Mouse (Mus musculus) frontal cortex, adult 2 months (tissue): Measurements from ENCODE around the gene Ypel2. TPM values are rescaled to one million over a fixed set of nuclear protein-coding genes. Genes with fewer than 3 reads are reported as not detected.

Experiments used
- DNase-seq, 2 experiments: peaks; one replicate each; pipeline ENCODE4 v3.0.0; 2022; ENCODE audit warnings: low spot score in 1 of 2; ENCODE audit errors: extremely low spot score in 1 of 2
- polyA plus RNA-seq: library from polyadenylated mRNA; depleted of rRNA; stranded (reverse); fragments of >200 nt; gene quantifications from 2 replicates; pipeline ENCODE4 v1.2.3, GENCODE M21; 2012

Ypel2 gene
- polyA plus RNA-seq, 1 experiment: 34.9 TPM

- no peak for DNase-seq
These were observed 30.5 kb downstream of the Ypel2 start for GRCm38 (mm10) chr11:86963027-86963426.

GRCm38 (mm10) chr11:86962362-86962761 is 31.1 kb downstream of the Ypel2 start:
- no peak for DNase-seq

- DNase-seq: no peak
These were observed 31.8 kb downstream of the Ypel2 start for GRCm38 (mm10) chr11:86961510-86962303.

DNA sequence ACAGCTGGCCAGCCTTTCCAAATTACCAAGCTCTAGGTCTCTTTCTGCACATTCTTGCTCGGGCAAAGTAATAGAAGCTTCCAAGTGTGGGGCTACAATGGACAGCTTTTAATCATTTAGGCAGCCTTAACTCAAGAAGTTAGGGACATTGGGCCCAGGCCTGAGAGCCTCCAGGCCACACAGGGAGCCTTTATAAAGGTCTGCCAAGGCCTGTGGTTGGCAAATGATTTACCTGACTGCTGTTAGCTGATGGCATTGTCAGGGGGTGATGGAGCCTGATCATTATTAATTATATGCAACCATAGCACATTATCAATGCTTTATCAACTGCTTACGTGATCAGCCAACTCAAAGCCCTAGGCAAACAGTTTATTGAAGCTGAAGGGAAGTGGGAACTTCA is 33.2 kb downstream of the Ypel2 start:
- no peak for DNase-seq

DNA sequence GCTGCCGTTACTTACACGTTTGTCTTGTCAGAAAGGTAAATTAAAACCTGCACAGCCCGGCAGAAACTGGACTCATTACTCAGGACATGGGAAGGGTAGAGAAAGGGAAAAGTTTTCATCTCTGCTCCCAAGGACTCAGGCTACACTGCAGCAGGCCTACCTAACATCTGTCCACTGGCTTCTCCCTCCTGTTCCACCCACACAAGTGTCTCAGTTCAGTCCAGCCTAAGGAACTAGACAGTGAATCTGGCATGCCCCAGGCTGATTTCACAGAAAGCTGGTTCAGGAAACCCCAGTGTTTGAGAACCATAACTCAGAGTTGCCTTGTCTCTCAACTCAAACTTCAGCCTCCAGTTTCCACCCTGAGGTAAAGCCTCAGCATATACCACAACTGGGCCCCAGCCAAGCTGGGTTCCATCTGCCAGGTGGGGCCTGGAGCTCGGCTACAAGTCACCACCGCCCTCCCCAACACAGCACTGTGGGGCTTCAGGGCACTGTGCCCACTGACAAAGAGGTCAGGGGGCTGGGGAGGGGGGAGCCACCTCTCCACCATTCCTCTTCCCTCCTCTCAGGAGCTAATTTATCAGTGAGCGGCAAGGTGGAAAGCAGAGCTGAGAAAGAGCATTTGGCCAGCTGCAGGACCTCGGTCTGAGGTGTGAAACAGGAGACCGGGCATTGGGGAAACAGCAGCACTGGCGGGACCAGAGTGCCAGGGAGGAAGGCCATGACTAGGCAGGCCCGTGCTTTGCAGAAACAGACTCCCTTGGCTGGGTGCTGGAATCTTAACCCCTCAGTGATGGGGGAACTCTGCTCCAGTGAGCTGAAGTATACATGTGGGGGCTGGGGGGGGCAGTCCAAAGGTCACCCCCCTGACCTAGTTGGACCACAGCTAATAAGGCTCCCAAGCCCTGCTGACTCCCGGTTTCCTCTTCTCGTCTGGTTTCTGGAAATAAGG is 34.5 kb downstream of the Ypel2 start:
- DNase-seq: no peak

- DNase-seq: no peak
These were observed 35.3 kb downstream of the Ypel2 start for GRCm38 (mm10) chr11:86958182-86958581.

DNA sequence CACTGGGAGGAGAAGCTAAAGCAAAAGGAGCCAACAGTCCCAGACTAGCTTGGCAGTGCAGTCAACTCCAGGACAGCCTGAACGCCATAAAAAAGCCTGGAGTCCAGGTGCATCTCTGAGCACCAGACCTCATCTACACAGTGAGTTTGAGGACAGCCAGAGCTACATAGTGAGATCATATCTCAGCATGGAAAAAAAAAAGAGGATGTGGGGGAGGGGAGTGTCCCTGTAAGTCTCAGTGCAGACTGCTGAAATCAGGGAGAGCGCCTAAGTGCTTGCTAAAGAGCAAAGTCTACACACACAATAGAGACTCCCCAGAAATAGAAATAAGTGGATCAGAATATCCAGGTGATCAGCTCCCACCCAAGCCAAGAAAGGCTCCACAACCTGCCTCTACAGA is 37.1 kb downstream of the Ypel2 start:
- DNase-seq: no peak

GRCm38 (mm10) chr11:86954616-86955270 is 38.8 kb downstream of the Ypel2 start:
- no peak for DNase-seq

DNA sequence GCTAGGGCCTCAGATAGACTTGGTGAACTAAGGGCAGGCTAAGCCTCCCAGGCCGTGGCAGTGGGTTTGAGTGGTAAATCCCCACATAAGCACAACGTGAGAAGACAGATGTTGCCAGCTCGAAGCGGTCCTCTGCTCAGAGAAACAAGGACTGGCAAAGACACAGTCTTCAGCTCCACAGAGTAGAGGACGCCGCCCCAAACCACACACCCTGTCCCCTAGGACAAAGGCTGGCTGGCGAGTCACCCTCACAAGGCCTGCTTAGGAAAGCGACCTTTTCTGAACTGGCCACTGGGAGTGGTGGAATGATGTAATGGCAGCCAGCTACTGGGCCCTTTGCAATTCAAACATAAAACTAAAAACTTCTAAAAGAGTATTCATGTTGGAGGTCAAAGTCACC is 40.4 kb downstream of the Ypel2 start:
- no peak for DNase-seq

GRCm38 (mm10) chr11:86952659-86953058 is 40.8 kb downstream of the Ypel2 start:
- no peak for DNase-seq

DNA sequence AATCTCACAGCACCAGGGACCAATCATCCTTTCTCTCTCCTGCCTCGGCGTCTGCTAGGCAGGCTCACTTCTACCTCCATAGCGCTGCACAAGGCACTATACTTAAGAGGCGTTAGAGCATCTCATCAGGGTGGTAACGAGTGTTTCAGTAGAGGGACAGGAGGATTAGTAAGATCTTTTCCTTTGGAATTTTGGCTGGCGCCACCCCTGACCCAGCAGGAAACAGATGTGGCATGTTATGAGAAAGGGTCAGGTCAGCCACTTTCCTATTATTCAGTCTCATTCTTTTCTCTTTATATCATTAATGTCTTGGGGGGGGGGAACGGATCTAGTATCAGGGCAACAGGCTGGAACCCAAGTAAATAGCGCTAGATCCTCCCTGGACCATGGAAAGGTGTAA is 41.8 kb downstream of the Ypel2 start:
- no peak for DNase-seq

DNA sequence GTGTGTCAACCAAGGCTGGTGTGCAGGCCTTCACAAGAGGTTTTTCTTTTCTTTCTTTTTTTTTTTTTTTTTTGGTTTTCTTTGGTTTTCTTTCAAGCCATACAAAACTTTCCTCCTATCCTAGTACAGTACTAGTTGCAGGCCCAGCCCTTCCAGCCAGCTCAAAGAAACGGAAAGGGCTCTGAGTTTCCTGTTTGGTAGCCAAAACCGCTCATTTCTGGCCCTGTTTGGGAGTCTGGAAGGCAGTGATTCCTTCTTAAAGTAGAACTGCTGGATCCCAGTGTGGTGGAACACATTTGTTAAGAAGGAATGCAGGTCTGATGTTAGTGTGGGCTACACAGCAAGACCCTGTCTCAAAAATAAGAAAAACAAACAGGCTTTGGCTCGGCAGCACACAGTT is 43.0 kb downstream of the Ypel2 start:
- no peak for DNase-seq

DNA sequence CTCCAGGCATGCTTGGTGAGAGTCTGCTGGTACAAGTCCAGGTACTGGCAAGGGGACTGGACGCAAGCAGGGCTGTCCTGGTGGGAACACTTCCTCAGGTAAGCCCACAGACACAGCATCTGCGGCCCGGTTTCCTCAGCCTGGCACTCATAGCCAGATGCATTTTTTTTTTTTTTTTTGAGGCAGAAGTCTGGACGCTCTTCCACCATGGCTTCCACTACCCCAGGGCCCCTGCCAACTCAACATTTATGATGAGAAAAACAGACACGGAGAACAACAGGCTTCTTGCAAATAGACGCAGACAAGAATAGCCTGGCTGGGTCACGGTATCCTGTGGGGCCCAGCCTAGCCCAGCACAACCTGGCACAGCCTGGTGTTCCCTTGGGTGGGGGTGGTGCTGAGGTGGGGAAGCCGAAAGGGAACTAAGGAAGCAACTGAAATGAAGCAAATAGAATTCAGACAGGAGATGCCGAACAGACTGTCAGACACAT is 43.5 kb downstream of the Ypel2 start:
- no peak for DNase-seq

DNA sequence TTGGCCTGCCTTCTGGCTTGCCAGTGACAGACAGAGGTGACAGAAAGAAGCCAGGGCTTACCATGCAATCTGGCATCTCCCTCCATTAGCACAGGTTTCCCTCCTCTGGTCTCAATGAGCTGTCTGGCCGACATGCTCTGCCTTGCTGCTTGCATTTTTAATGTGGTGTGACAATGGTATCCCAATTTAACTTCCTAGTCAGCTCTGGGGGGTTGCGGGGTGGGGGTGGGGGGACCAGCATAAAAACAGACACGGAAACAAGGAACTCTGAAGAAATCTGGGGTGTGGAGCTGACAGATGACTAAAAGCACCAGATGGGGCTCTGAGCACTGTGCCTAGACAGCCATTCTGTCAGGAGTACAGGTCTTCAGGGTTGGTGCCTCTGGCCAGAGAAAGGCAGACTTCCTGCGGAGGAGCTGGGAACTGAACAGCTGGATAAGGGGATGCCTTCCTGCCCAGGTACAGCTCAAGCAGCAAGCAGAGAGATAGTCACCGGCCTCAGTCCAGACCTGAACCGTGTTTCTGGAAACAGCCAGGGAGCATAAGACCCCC is 46.8 kb downstream of the Ypel2 start:
- no peak for DNase-seq

- no peak for DNase-seq
These were observed 47.6 kb downstream of the Ypel2 start for GRCm38 (mm10) chr11:86945933-86946332.

DNA sequence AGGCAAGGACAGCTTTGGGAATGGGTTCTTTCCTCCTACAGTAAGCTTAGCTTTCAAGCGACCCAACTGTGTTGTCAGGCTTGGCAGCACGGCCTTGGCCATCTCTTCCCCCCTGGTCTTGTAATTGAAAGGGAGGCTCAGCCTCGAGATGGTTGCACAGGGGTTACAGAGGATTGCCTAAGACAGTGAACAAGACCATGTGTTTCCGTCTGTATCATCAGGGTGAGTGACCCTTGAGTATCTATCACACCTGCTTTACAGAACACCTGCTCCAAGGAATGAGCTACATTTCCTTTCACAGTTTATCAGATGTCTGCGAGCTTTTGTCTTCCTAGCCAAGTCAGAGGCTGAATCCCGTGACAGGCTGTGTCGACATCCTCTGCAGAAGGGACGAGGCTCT is 48.4 kb downstream of the Ypel2 start:
- no peak for DNase-seq

- DNase-seq: peak; percentile 72 to 83
These were observed 49.0 kb downstream of the Ypel2 start for GRCm38 (mm10) chr11:86944539-86944938.

GRCm38 (mm10) chr11:86941904-86942303 is 51.6 kb downstream of the Ypel2 start:
- DNase-seq: no peak

DNA sequence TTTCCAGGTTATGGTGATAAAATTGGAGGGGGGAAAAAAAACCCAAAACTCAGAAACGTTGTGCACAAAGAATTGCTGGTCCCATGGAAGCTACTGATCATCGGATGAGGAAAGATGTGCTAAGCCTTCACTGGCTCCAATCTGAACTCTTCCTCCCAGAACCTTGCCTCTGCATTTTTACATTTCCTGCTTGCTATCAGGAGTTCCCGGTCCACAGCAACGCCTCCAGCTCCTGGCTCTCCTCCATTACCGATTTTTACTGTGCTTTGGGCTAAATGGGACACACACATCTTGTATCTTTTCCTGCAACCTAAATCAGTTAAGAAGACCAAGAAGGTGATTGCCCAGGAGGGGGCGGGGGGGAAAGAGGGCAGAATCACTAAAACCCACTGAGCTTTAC is 54.0 kb downstream of the Ypel2 start:
- peak in 1 of 2 experiments; percentile 71 for DNase-seq

DNA sequence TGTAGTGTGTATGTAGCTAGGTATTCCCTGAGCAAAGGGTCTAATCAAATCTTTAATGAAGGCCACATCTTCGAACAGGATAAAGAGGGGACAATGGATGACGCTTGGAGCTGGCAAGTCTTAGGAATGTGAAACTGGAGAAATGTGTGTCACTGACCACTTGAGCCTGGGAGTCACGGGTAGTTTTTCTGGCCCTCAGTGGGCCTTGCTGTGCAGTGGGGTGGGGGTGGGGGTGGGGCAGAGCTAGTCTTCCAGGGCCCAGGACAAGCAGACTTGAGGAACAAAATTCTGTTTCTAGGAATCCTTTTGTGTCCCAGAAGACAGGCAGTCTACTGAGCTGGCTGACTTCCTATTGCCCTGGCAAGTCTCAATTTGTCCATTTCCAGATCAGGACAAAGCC is 55.0 kb downstream of the Ypel2 start:
- DNase-seq: no peak

DNA sequence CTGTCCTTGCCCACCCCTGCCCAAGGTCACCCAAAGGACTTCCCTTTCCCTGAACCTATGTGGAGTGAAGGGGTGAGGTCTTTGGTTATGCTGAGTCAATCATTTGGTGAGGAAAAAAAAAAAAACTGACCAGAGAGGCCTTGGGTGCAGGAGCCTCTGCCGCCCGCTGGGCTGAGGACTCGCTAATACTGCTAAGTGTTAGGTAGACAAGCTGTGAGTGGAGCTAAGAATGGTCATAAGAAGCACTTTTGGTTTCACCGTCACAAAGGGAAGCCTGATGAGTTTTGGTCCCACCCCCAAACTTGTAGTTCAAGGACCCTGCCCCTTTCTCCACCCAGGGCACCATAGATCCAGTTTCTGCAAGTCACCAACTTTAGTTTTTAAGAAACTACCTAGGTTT is 55.4 kb downstream of the Ypel2 start:
- no peak for DNase-seq
